Mouse (Mus musculus): ENCODE results near the gene Zfp978.
"Not testable (repeated sequence)": the region's sequence is repeated elsewhere in the genome, so short reads cannot be mapped to it uniquely, and the experiment has no call there.

The Zfp978 gene

GRCm38 (mm10) chr4:147350541-147350940, 10.6 kb upstream of the Zfp978 start:
- DNase-seq (ENCODE audit: low read depth, low spot score) = peak; percentile 15

- DNase-seq (ENCODE audit: low read depth, low spot score) = not testable (repeated sequence)
Observed at GRCm38 (mm10) chr4:147351376-147351980, 9.6 kb upstream of the Zfp978 start.

- DNase-seq (ENCODE audit: low read depth, low spot score) = not testable (repeated sequence)
Observed at GRCm38 (mm10) chr4:147353626-147354025, 7.5 kb upstream of the Zfp978 start.

GRCm38 (mm10) chr4:147356042-147356441, 5.1 kb upstream of the Zfp978 start:
- not testable (repeated sequence) for DNase-seq (ENCODE audit: low read depth, low spot score)

GRCm38 (mm10) chr4:147357195-147357594, 3.9 kb upstream of the Zfp978 start:
- not testable (repeated sequence) for DNase-seq (ENCODE audit: low read depth, low spot score)

GRCm38 (mm10) chr4:147361872-147362271, 769 bp downstream of the Zfp978 start:
- not testable (repeated sequence) for DNase-seq (ENCODE audit: low read depth, low spot score)

- not testable (repeated sequence) for DNase-seq (ENCODE audit: low read depth, low spot score)
Observed at GRCm38 (mm10) chr4:147369564-147369963, 8.5 kb downstream of the Zfp978 start.

GRCm38 (mm10) chr4:147383199-147383598, 22.1 kb downstream of the Zfp978 start:
- not testable (repeated sequence) for DNase-seq (ENCODE audit: low read depth, low spot score)

- not testable (repeated sequence) for DNase-seq (ENCODE audit: low read depth, low spot score)
Observed at GRCm38 (mm10) chr4:147397201-147397600, 36.1 kb downstream of the Zfp978 start.

- not testable (repeated sequence) for DNase-seq (ENCODE audit: low read depth, low spot score)
Observed at GRCm38 (mm10) chr4:147397934-147398682, 37.0 kb downstream of the Zfp978 start.

GRCm38 (mm10) chr4:147398741-147399140, 37.6 kb downstream of the Zfp978 start:
- not testable (repeated sequence) for DNase-seq (ENCODE audit: low read depth, low spot score)

- not testable (repeated sequence) for DNase-seq (ENCODE audit: low read depth, low spot score)
Observed at GRCm38 (mm10) chr4:147399505-147399904, 38.4 kb downstream of the Zfp978 start.

GRCm38 (mm10) chr4:147400031-147400847, 39.1 kb downstream of the Zfp978 start:
- not testable (repeated sequence) for DNase-seq (ENCODE audit: low read depth, low spot score)

GRCm38 (mm10) chr4:147400848-147401715, 40.0 kb downstream of the Zfp978 start:
- DNase-seq (ENCODE audit: low read depth, low spot score) = not testable (repeated sequence)

GRCm38 (mm10) chr4:147401736-147402506, 40.8 kb downstream of the Zfp978 start:
- DNase-seq (ENCODE audit: low read depth, low spot score) = not testable (repeated sequence)

GRCm38 (mm10) chr4:147402507-147402890, 41.4 kb downstream of the Zfp978 start:
- DNase-seq (ENCODE audit: low read depth, low spot score) = not testable (repeated sequence)

GRCm38 (mm10) chr4:147403509-147403908, 42.4 kb downstream of the Zfp978 start:
- DNase-seq (ENCODE audit: low read depth, low spot score) = not testable (repeated sequence)

- DNase-seq (ENCODE audit: low read depth, low spot score) = not testable (repeated sequence)
Observed at GRCm38 (mm10) chr4:147403931-147404913, 43.1 kb downstream of the Zfp978 start.
